Mouse (Mus musculus) hindbrain, embryonic 11.5 days (tissue): ENCODE measurements around the gene Ppp2r3a. TPM values are rescaled to one million over a fixed set of nuclear protein-coding genes. Genes with fewer than 3 reads are reported as not detected.

Source experiments
- ATAC-seq: fragments of 200-750 bp; cut with Nextera tagmentation; 2 replicates; pipeline ENCODE4 v1.8.0; 2017; ENCODE audit warnings: mild to moderate bottlenecking, moderate TSS enrichment, moderate library complexity; ENCODE audit not compliant: low FRiP score
- DNase-seq: peaks from one replicate; pipeline ENCODE4 v3.0.0-alpha.2; 2015; ENCODE audit warnings: low spot score
- H3K27ac ChIP-seq: fragments of 300-500 bp; sonication (generic); 2 replicates; pipeline ENCODE4 v1.5.1; 2014; ENCODE audit warnings: mild to moderate bottlenecking, low read depth, low read length
- H3K27me3 ChIP-seq: fragments of 300-500 bp; sonication (generic); 2 replicates; pipeline ENCODE4 v1.6.1; 2014; ENCODE audit warnings: mild to moderate bottlenecking, low read length, moderate library complexity, mixed read lengths; ENCODE audit not compliant: control insufficient read depth, insufficient read depth
- H3K36me3 ChIP-seq: fragments of 300-500 bp; sonication (generic); 2 replicates; pipeline ENCODE4 v1.6.1; 2014; ENCODE audit warnings: mild to moderate bottlenecking, low read length, moderate library complexity, mixed read lengths; ENCODE audit not compliant: control insufficient read depth, insufficient read depth
- H3K4me1 ChIP-seq: fragments of 300-500 bp; sonication (generic); replicated peaks from 2 replicates; pipeline ENCODE4 v1.6.1; 2014; ENCODE audit warnings: low read length, mixed read lengths; ENCODE audit not compliant: control insufficient read depth, insufficient read depth
- H3K4me2 ChIP-seq: fragments of 300-500 bp; sonication (generic); replicated peaks from 2 replicates; pipeline ENCODE4 v1.6.1; 2014; ENCODE audit warnings: mild to moderate bottlenecking, low read depth, low read length
- H3K4me3 ChIP-seq: fragments of 300-500 bp; sonication (generic); 2 replicates; pipeline ENCODE4 v1.5.1; 2014; ENCODE audit warnings: low read depth, low read length
- H3K9ac ChIP-seq: fragments of 300-500 bp; sonication (generic); 2 replicates; pipeline ENCODE4 v1.6.1; 2014; ENCODE audit warnings: low read depth, low read length
- H3K9me3 ChIP-seq: fragments of 300-500 bp; sonication (generic); 2 replicates; pipeline ENCODE4 v1.6.1; 2016; ENCODE audit warnings: low read length; ENCODE audit not compliant: control insufficient read depth
- WGBS: fragments of 180-500 bp; shearing (Covaris S2); extraction: QIAGEN DNeasy Blood & Tissue Kit; methylation state at CpG from one replicate; pipeline ENCODE4 v1.1.7; 2014; 5-methylcytosine and 5-hydroxymethylcytosine counted together
- polyA plus RNA-seq: library from polyadenylated mRNA; unstranded; fragments of >200 nt; fragmentation: Nextera tagmentation; extraction: Ambion mirVana; gene quantifications from 2 replicates; pipeline ENCODE4 v1.2.1, GENCODE M21; 2014

The Ppp2r3a gene
- polyA plus RNA-seq, 1 experiment from 2014 or later: 21.4 TPM

GRCm38 (mm10) chr9:101205216-101205615 is 46.4 kb downstream of the Ppp2r3a start:
- no peaks in the 10 kb centered on the region for H3K36me3 ChIP-seq
- no peaks in the 10 kb centered on the region for H3K9me3 ChIP-seq
- WGBS: 92% methylated on average over 1 of the region's 1 CpGs
- H3K27me3 ChIP-seq: no peaks in the 10 kb centered on the region
- no peak overlapping the region for H3K4me2 ChIP-seq
- ATAC-seq (no peak), DNase-seq (no peak)
- no peak overlapping the region for H3K9ac ChIP-seq
- no peaks in the 10 kb centered on the region for H3K4me1 ChIP-seq
- no peak overlapping the region for H3K27ac ChIP-seq
- no peak overlapping the region for H3K4me3 ChIP-seq

DNA sequence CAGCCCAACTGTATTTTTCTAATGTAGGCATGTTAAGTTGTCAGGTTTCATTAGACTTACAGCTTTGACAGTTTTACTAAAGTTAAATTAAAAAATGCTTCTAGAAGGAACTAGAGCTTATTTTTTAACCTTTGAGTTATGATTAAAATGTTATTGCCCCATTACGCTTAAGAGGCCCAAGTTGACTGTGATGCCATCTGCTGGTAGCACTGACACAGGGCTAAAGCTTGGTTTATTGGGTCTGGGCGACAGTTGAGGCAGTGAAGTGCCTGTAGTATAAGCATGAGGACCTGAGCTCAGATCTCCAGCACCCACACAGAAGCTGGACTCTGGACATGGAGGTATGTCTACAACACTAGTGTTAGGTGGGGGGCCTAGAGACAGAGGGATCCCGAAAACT is 47.5 kb downstream of the Ppp2r3a start:
- Histone ChIP-seq H3K9ac (no peak overlapping the region), H3K36me3 (no peaks in the 10 kb centered on the region), H3K4me3 (no peak overlapping the region), H3K27ac (no peak overlapping the region), H3K4me1 (no peaks in the 10 kb centered on the region), H3K9me3 (no peaks in the 10 kb centered on the region), H3K4me2 (no peak overlapping the region), H3K27me3 (no peaks in the 10 kb centered on the region)
- 88% methylated on average over 3 of the region's 3 CpGs for WGBS
- ATAC-seq (no peak), DNase-seq (no peak)

DNA sequence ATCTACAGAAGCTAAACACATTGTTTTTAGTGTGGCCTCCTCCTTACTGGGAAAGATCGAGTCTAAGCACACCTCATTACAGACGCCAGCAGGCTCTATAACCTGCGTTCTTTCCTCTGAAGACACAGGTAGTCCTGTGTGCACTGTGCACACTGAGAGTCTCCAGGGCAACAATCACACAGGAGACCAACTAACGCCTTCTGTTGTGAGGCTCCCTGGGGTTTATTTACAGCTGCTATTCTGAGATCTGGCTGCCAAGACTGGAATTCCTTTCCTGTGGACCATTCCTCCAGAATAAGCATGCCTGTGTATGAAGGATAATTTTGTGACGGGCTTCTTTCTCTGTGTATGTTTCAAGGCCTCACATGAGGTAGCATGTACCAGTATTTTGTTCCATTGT is 51.0 kb downstream of the Ppp2r3a start:
- no peak overlapping the region for H3K4me3 ChIP-seq
- H3K27ac ChIP-seq: no peak overlapping the region
- no peaks in the 10 kb centered on the region for H3K36me3 ChIP-seq
- DNase-seq (peak; percentile 7), ATAC-seq (no peak)
- no peaks in the 10 kb centered on the region for H3K27me3 ChIP-seq
- H3K9ac ChIP-seq: no peak overlapping the region
- H3K9me3 ChIP-seq: no peaks in the 10 kb centered on the region
- no peak overlapping the region for H3K4me2 ChIP-seq
- no peaks in the 10 kb centered on the region for H3K4me1 ChIP-seq
- WGBS: 67% methylated on average over 5 of the region's 5 CpGs

DNA sequence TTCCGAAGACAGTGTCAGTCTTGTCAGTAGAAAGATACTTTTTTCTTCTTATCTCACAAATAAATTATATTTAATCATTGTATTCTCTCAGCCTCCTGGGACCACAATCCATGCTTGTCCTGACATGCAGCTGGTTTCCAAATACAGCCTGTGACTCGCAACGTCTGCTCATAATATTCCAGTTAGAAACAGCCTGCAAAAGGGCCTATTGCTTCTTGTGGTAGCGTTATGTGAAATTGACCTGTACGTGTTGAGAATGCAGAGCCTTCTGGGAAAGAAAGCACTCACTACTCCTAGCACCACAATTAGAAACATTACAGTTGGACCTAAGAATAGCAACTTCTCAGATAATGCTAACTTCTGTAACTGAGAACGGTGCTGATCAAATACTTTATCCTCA is 52.8 kb downstream of the Ppp2r3a start:
- 84% methylated on average over 6 of the region's 6 CpGs for WGBS
- DNase-seq (no peak), ATAC-seq (no peak)
- Histone ChIP-seq H3K27me3 (no peaks in the 10 kb centered on the region), H3K4me1 (no peaks in the 10 kb centered on the region), H3K36me3 (no peaks in the 10 kb centered on the region), H3K4me3 (no peak overlapping the region), H3K4me2 (no peak overlapping the region), H3K9ac (no peak overlapping the region), H3K27ac (no peak overlapping the region), H3K9me3 (no peaks in the 10 kb centered on the region)

DNA sequence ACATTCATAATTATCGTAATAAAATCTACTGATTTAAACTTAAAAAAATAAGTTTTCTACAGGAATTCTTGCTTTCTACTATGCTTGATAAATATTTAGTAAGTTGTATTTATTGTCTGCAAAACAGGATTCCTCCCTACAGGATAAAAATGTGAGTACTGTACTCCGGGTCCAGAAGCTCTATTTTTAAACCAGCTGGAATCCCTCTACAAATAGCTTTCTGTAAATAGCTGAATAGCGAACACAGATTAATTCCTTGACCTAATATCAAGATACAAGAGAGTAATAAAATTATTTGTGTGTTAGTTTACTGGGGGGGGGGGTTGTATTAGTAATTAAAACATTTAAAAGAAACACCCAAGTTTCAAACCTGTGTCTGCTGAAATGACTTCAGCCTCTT is 53.3 kb downstream of the Ppp2r3a start:
- ATAC-seq (no peak), DNase-seq (no peak)
- H3K9me3 ChIP-seq: no peaks in the 10 kb centered on the region
- H3K9ac ChIP-seq: no peak overlapping the region
- H3K27ac ChIP-seq: no peak overlapping the region
- no peaks in the 10 kb centered on the region for H3K36me3 ChIP-seq
- H3K4me3 ChIP-seq: no peak overlapping the region
- 86% methylated on average over 3 of the region's 3 CpGs for WGBS
- no peak overlapping the region for H3K4me2 ChIP-seq
- no peaks in the 10 kb centered on the region for H3K27me3 ChIP-seq
- no peaks in the 10 kb centered on the region for H3K4me1 ChIP-seq

GRCm38 (mm10) chr9:101181962-101182701 is 69.5 kb downstream of the Ppp2r3a start:
- H3K4me1 ChIP-seq: no peaks in the 10 kb centered on the region
- 0 out of 2 replicates have a peak, but pooled peaks have one; percentile 14 for ATAC-seq
- H3K4me2 ChIP-seq: no peak overlapping the region
- WGBS: 45% methylated on average over 5 of the region's 5 CpGs
- H3K9ac ChIP-seq: no peak overlapping the region
- no peaks in the 10 kb centered on the region for H3K9me3 ChIP-seq
- H3K27ac ChIP-seq: no peak overlapping the region
- no peaks in the 10 kb centered on the region for H3K27me3 ChIP-seq
- DNase-seq: peak; percentile 91
- no peak overlapping the region for H3K4me3 ChIP-seq
- no peaks in the 10 kb centered on the region for H3K36me3 ChIP-seq

DNA sequence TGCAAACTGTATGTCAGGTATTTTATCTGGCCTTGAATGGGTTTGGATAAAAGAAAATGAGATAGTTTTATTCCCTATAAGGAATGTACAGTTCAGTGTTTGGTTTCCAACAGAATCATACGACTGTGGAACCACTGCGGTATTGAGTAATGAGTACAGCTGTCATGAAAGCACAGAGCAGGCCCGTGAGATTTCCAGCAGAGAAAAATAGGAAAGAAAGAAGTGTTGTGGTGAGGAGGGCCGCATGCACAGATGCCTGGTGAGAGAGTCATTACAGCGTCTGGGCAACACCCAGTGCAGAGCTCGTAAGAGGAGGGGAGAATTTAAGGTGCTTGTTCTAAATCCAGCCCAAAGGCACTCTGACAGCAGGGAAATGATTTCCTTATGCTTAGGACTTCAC is 70.3 kb downstream of the Ppp2r3a start:
- H3K27me3 ChIP-seq: no peaks in the 10 kb centered on the region
- H3K9me3 ChIP-seq: no peaks in the 10 kb centered on the region
- no peak overlapping the region for H3K27ac ChIP-seq
- H3K36me3 ChIP-seq: no peaks in the 10 kb centered on the region
- no peaks in the 10 kb centered on the region for H3K4me1 ChIP-seq
- ATAC-seq: no peak
- H3K4me3 ChIP-seq: no peak overlapping the region
- DNase-seq: no peak
- no peak overlapping the region for H3K9ac ChIP-seq
- no peak overlapping the region for H3K4me2 ChIP-seq
- WGBS: 82% methylated on average over 6 of the region's 6 CpGs

DNA sequence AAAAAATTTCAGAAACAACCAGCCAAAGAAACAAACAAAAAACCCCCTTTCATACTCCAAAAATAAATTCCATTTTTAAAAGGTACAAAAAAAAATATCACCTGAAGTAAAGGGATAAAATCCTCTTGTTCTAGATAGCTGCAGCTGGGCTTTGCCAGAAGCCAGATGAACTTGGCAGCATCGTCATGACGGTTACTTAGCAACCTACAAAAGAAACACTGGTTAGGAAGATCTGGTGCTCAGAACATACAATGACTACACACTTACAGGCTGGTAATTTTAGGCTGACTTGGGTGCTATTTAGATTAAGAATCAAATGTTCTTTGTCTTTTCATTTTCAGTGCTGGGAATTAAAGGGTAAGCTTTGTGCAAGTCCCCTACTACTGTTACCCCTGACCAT is 71.4 kb downstream of the Ppp2r3a start:
- Histone ChIP-seq H3K27ac (no peak overlapping the region), H3K36me3 (no peaks in the 10 kb centered on the region), H3K4me3 (no peak overlapping the region), H3K4me2 (no peak overlapping the region), H3K27me3 (no peaks in the 10 kb centered on the region), H3K9me3 (no peaks in the 10 kb centered on the region), H3K4me1 (no peaks in the 10 kb centered on the region), H3K9ac (no peak overlapping the region)
- DNase-seq: no peak
- no peak for ATAC-seq
- 84% methylated on average over 2 of the region's 2 CpGs for WGBS

DNA sequence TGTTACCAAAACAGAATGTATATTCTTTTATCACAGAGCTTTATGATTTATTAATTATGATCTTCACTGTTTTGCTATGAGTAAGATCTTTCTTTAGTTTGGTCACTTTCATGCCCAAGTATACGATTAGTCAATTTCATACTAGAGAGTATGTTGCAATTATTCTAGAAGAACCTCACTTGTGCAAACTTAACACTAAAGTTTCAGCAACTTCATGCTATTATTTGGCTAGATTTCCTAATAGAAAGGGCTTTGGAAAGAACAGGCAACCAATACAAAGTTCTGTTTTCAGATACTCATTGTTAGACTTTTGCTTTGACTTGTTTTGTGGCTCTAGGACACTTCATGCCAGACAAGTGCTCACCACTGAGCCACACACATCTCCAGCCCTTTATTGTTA is 91.0 kb downstream of the Ppp2r3a start:
- DNase-seq: no peak
- H3K9ac ChIP-seq: no peak overlapping the region
- ATAC-seq: no peak
- no peaks in the 10 kb centered on the region for H3K27me3 ChIP-seq
- 96% methylated on average over 1 of the region's 1 CpGs for WGBS
- H3K9me3 ChIP-seq: no peaks in the 10 kb centered on the region
- no peaks in the 10 kb centered on the region for H3K36me3 ChIP-seq
- H3K4me1 ChIP-seq: no peaks in the 10 kb centered on the region
- H3K27ac ChIP-seq: no peak overlapping the region
- H3K4me2 ChIP-seq: no peak overlapping the region
- no peak overlapping the region for H3K4me3 ChIP-seq
